Mouse (Mus musculus) small intestine, adult 2 months (tissue): ENCODE measurements at regions not wholly inside any gene's neighbourhood (a gene's known extent, or its start where the extent isn't known, plus 50 kb on each side); places are given as distances from the start of the nearest gene placed in this dataset.

Experiments
- CTCF ChIP-seq: fragments of 200-500 bp; IDR thresholded peaks from 2 replicates; pipeline ENCODE4 v1.5.1; 2012; ENCODE audit warnings: low read depth, mild to moderate bottlenecking, control low read depth, inconsistent platforms, low read length, moderate library complexity, mixed read lengths; ENCODE audit not compliant: insufficient replicate concordance, insufficient read length; ENCODE audit errors: extremely low read depth
- POLR2A ChIP-seq: fragments of 200-500 bp; IDR thresholded peaks from 2 replicates; pipeline ENCODE4 v1.6.1; 2012; ENCODE audit warnings: low read depth, mild to moderate bottlenecking, control low read depth, inconsistent platforms, low read length, moderate library complexity

GRCm38 (mm10) chr16:70021436-70021835 lies 157.9 kb upstream of the Speer2 start:
- TF ChIP-seq POLR2A (no peak), CTCF (no peak)
